Mouse (Mus musculus) layer of hippocampus, adult 2 months (tissue): ENCODE measurements around the gene Ddb2. TPM values are rescaled to one million over a fixed set of nuclear protein-coding genes. Genes with fewer than 3 reads are reported as not detected.
A peak's percentile ranks its signal among the peaks of the same experiment; 100 is the strongest.

Experiments
- DNase-seq, 2 experiments: peaks; one replicate each; pipeline ENCODE4 v3.0.0; 2022; ENCODE audit warnings: low spot score in 2 of 2
- H3K27ac ChIP-seq: fragments of 200-600 bp; 2 replicates; pipeline ENCODE4 v1.8.1; 2022
- H3K4me3 ChIP-seq: fragments of 200-600 bp; 2 replicates; pipeline ENCODE4 v1.8.1; 2022; ENCODE audit warnings: mild to moderate bottlenecking
- CTCF ChIP-seq: fragments of 200-600 bp; conservative IDR thresholded peaks from 2 replicates; pipeline ENCODE4 v1.8.1; 2022; ENCODE audit warnings: antibody characterized with exemption, mild to moderate bottlenecking, moderate library complexity
- total RNA-seq, 2 experiments: library from RNA; stranded (reverse); gene quantifications; 2 replicates each; pipeline ENCODE4 v1.2.3; 2021

The Ddb2 gene
- total RNA-seq, 2 experiments from 2014 or later = 12.9 to 13.1 TPM

DNA sequence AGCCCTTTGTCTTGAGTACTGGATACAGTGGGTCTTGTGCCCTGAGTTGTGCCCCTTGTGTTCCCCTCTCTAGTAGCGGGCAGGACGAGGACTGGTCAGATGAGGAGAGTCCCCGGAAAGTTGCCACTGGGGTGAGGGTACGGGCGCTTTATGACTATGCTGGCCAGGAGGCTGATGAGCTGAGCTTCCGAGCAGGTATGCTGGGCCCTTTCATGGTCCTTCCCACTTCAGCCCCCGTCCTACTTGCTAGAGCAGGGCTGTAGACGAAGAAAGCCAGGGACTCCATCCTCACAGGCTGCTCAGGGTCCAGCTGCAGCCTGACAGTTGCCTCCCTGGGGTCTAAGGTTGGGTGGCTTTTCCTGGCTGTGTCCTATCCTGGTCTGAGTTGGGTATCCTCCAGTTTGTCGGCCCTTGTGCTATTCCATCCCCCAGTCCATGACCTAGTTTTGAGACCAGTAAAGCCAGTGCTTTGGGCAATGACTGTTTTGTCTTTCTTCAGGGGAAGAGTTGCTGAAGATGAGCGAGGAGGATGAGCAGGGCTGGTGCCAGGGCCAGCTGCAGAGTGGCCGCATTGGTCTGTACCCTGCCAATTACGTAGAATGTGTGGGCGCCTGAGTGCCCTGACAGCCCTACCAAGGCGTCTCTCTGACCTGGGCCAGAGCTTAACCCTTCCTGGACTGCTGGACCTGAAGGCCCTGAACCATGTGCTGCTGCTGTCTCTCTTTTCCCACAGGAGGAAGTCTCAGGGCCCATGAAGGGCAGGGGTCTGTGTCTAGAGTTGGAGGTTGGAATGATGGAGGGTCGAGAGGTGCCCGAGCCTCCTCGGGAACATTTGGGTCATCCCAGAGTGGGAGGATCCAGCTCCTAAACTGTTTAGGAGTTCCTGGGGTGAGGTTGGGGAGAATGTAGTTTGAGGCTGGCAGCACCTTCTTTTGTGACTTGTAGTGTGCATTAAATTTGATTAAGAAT lies 27.2 kb upstream of the Ddb2 start:
- Histone ChIP-seq H3K27ac (peak overlapping the region; percentile 97), H3K4me3 (peak overlapping the region; percentile 62)
- no peak for DNase-seq
- TF ChIP-seq CTCF = no peak

DNA sequence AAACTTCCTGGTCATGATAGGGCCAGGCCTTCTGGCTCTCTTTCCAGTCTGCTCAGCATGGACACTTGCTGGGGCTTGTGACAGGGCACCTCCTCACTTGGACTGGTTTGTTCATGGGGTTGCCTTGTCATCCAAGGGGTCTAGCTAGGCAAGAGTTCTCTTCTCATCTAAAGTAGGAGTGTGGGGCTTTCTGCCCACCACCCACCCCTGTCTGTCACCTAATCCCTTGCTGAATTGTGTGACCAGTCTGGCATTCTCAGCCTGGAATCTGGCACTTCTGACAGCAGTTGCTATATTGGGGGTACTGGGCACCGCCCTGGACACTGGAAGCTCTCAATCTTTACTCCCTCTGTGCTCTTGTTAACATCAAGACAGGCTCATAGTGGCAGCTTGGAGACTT lies 22.7 kb upstream of the Ddb2 start:
- no peak overlapping the region for H3K27ac ChIP-seq
- H3K4me3 ChIP-seq = no peak overlapping the region
- no peak for TF ChIP-seq CTCF
- DNase-seq = no peak

DNA sequence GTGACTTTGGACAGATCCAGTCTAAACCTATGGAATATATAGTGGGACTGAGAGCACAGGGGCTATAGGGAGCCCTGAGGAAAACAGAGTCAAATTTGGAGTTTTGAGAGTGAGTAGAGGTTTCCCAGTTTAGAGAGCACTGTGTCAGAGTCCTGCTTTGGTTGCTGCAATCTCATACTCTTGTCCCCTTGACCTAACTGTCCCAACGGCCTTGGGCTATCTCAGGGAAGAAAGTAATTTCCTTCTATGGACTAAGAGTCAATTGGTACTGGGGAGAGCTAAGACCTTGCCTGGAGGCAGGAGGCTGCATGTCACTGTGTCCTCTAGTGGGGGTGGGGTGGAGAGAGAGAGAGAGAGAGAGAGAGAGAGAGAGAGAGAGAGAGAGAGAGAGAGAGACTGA lies 22.0 kb upstream of the Ddb2 start:
- no peak overlapping the region for H3K4me3 ChIP-seq
- DNase-seq = no peak

DNA sequence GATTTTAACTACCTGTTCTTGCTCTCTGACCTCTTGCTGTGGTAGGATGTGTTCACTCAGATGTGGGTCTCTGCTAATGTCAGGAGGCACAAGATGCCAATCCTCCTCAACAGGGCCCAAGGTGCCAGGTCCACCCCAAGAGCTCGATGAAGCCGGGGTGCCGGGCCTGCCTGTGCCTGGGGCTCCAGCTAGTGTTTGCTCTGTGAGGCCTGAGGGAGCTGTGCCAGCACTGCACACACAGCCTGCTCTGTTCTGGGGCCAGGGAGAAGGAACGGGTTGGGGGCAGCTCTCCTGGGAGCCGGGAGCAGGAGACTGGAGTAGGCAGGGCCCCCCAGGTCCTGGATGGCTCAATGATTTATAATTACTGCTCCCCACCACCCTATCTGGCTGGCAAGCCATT lies 21.3 kb upstream of the Ddb2 start:
- no peak for TF ChIP-seq CTCF
- H3K27ac ChIP-seq = peak overlapping the region; percentile 89
- peak; percentile 47 to 71 for DNase-seq
- peak overlapping the region; percentile 74 for H3K4me3 ChIP-seq

More for the DNA sequence above, 22.0 kb upstream of the Ddb2 start:
- TF ChIP-seq CTCF = no peak
- H3K27ac ChIP-seq = peak overlapping the region; percentile 89

DNA sequence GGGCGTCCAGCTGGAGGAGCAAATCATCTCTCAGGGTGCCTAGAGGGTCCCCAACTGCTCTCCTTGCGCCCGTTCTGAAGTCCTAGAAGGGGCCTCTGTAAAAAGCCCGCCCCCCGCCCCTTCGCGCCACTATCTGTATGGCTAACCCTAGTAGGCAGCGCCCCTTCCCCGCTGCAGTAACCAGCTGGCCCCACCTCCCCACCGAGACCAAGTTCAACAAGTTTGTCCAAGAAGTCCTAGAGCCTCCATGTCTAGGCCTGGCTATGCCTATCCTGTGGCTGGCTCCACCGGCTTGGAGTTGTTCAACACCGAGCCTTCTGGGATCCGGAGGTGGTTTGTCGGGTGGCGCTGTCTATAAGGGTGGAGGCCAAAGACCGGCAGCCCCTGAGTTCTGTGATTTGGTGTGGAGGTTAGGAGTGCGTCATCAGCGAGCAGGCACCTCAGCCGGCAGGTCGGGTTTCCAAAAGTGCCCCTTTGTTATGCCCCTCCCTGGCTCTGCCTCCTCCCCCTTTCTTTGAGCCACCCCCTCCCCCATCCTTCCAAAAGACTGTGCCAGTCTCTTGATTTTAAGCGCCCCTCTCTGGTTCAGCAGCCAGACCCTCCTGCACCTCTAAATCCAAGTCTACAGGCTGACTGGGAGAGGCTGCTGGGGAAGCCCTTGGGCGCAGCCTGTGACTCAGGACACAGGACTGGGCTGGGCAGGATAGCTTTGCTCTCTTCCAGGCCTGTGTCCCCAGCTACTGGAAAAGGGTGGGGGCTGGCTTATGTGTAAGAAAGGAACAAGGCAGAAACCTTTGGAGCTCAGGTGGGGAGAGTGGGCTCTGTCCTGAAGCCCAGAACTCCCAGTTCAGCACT lies 20.6 kb upstream of the Ddb2 start:
- Histone ChIP-seq H3K4me3 (peak overlapping the region; percentile 74), H3K27ac (peak overlapping the region; percentile 89)
- TF ChIP-seq CTCF = no peak
- no peak for DNase-seq

DNA sequence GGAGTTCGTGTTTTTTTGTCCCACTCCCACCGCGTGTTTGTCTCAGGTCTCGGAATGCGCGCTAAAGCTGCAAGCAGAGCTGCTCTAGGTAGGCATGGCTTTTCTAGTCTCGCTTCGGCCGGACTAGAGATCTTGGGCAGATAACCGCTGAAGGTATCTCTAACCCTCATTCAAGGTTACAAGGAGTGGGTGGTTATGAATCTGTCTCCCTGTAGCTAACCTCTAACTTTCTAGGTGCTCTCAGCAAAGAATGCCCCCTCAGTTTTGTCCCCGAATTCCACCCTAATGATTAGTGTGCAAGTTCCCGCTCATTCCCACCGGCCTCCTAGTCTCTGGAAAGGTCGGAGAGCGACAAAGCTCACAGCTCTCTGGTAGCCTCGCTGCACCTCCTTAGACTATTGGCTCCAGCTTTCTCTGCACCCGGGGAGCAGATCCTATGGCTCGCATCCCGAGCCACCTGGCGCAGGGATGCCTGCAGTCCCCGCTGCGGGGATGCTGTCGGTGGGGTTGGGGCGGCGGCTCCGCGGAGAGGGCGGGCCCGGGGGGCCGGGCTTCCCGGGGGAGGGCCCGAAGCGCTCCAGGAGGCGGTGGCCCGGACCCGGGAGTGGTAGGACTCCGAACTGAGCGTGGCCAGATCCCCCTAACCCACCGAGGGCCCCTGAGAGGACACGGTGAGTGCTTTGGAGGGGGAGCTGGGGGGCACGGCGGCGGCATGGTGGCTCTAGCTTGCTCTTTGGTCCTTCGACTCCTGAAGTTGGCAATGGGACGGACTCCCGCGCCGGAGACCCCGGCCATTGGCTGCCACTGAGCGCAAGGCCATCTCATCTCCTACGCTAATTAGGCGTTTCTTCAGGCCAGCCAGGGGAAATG lies 19.7 kb upstream of the Ddb2 start:
- peak overlapping the region; percentile 89 for H3K27ac ChIP-seq
- H3K4me3 ChIP-seq = peak overlapping the region; percentile 74
- DNase-seq = no peak
- no peak for TF ChIP-seq CTCF

DNA sequence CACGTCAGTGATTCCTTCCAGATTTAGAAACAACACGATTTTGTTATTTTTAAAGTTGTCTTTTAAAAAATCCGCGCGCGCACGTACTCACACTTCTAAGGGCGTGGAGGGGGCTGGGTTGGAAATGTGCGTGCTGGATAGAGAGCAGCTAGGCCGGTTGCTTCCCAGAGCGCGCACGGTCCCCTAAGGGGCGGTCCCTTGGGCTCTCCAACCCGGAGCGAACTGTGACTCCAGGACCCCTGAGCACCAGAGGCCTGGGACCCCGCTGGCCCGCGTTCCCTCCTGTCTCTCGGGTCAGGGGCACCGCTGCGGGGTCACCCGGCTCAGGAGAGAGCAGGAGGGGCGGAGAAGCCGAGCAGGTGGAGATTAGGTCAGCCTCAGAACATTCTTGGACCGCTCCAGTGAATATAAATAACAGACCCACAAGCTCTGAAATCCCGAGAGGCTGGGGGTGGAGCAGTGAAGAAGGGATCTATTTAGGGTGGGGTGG lies 18.9 kb upstream of the Ddb2 start, which contains the start of gene Pacsin3:
TSS of gene Pacsin3 (plus strand) at position 294 of the 490 bp plus-strand sequence.
- no peak for DNase-seq
- no peak for TF ChIP-seq CTCF
- Histone ChIP-seq H3K4me3 (peak within 1 kb of the TSS; percentile 74), H3K27ac (peak within 1 kb of the TSS; percentile 89)

DNA sequence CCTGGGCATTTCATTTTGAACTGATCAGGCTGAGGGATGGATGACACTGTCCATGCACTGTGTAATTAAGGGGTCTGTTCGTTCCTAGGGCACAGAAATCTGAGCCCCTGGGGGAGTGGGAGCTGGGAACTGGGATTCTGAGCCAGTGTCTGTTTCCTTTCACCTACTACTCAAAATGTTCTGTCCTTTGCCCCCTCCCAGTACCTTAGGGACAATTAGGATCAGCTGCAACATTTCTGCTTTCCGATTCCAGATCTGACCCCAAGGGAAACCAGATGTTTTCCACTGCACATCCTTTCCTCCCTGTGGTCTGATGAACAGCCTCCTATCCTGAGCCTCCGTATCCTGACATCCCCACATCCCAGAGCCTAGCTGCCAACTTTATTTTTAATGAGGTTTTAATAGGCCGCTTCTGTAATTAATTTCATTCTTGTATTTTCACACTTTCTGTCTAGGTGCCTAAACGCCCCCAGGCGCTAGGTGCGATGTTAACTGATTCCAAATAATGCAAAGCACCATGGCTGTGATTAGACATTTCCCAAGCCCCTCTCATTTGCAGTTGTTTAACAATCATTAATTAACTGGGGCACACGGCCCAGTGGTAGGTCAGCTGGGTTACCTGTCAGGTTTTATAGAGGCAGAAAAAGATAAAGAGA lies 18.1 kb upstream of the Ddb2 start:
- no peak overlapping the region for H3K4me3 ChIP-seq
- no peak overlapping the region for H3K27ac ChIP-seq
- no peak for DNase-seq
- TF ChIP-seq CTCF = no peak

DNA sequence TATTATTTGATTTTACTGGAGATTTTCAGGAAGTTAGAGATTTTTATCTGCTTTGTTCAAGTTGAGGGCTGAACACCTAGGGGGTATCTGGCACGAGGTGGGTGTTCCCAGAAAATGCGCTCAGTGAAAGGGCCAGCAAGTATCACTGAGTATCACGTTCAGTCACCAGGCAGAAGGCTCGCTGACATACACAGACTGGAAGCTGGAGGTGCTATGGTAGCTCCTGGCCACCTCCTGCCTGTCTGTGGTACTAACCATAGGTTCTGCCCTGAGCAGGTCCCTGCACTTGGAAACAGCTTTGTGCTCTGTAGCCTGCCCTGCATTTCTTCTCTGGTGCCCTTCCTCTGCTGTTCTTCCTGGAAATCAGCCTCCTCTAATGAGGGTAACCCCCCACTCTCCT lies 15.7 kb upstream of the Ddb2 start:
- TF ChIP-seq CTCF = no peak
- no peak for DNase-seq
- Histone ChIP-seq H3K4me3 (no peak overlapping the region), H3K27ac (no peak overlapping the region)

DNA sequence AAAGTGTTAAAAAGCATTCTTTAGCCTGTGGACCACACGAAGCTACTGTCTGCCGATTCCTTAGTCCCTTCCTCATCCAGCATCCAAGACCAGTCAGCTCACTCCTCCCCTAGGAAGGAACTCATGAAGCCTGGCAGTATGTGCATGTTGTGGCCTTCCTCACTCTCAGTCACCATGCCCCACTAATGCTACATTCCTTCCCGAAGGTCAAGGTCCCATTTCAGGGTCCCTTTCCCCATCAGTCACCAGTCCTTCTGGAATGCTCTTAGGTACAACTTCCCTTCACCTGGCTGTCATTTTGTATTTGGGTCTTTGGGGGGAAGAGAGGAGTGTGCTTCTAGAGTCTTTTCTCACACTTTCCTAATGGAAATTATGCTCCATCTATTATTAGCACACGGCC lies 15.2 kb upstream of the Ddb2 start:
- DNase-seq = no peak
- no peak for TF ChIP-seq CTCF
- Histone ChIP-seq H3K4me3 (no peak overlapping the region), H3K27ac (no peak overlapping the region)

DNA sequence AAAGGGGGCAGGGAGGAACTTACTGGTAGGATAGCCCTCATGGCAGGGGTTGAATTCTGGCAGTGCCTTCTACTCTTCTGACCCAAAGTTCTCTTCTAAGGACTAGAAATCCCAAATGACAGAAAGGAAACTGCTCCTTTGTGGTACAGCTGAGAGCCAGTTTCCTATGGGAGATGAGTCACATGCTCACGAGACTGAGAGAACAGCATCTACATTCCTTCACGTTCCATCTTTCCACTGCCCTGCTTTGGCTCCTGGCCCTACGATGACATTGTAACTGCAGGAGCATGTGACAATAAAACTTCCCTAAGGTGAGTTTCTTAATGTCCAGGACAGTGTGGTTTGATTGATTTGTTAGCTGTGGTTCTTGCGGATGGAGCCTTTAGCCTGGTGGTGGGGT lies 11.6 kb upstream of the Ddb2 start:
- Histone ChIP-seq H3K27ac (no peak overlapping the region), H3K4me3 (no peak overlapping the region)
- DNase-seq = no peak
- no peak for TF ChIP-seq CTCF
